Mouse (Mus musculus) thymus, adult 2 months (tissue): Measurements from ENCODE around the gene Tst. TPM values are rescaled to one million over a fixed set of nuclear protein-coding genes. Genes with fewer than 3 reads are reported as not detected.
A peak's percentile ranks its signal among the peaks of the same experiment; 100 is the strongest.

Source experiments
- DNase-seq: peaks from one replicate; pipeline ENCODE4 v3.0.0; 2021
- H3K27ac ChIP-seq: fragments of 200-500 bp; 2 replicates; pipeline ENCODE4 v1.5.1; 2012; ENCODE audit warnings: low read length, control low read depth; ENCODE audit not compliant: control insufficient read depth, insufficient read depth
- H3K27me3 ChIP-seq: fragments of 200-500 bp; 2 replicates; pipeline ENCODE4 v1.6.1; 2012; ENCODE audit warnings: mild to moderate bottlenecking, low read length, moderate library complexity, mixed read lengths; ENCODE audit not compliant: control insufficient read depth, insufficient read depth
- H3K36me3 ChIP-seq: fragments of 200-500 bp; 2 replicates; pipeline ENCODE4 v1.6.1; 2012; ENCODE audit warnings: mild to moderate bottlenecking, low read length, moderate library complexity; ENCODE audit not compliant: control insufficient read depth, insufficient read depth
- H3K4me1 ChIP-seq: fragments of 200-500 bp; replicated peaks from 2 replicates; pipeline ENCODE4 v1.6.1; 2012; ENCODE audit warnings: low read length; ENCODE audit not compliant: control insufficient read depth, insufficient read depth
- H3K4me3 ChIP-seq: fragments of 200-500 bp; 2 replicates; pipeline ENCODE4 v1.5.1; 2012; ENCODE audit warnings: mild to moderate bottlenecking, low read length, control low read depth, moderate library complexity; ENCODE audit not compliant: control insufficient read depth, insufficient read depth
- CTCF ChIP-seq: fragments of 200-500 bp; IDR thresholded peaks from 2 replicates; pipeline ENCODE4 v1.5.1; 2012; ENCODE audit warnings: mild to moderate bottlenecking, control low read depth, low read length, moderate library complexity, borderline replicate concordance; ENCODE audit not compliant: control insufficient read depth, poor library complexity, insufficient read depth; ENCODE audit errors: extremely low read depth
- POLR2A ChIP-seq: fragments of 200-500 bp; IDR thresholded peaks from 2 replicates; pipeline ENCODE4 v1.6.1; 2012; ENCODE audit warnings: mild to moderate bottlenecking, low read length, control low read depth, moderate library complexity; ENCODE audit not compliant: control insufficient read depth, poor library complexity, insufficient read depth; ENCODE audit errors: extremely low read depth
- WGBS: fragments of 180-500 bp; shearing (Covaris S2); methylation state at CpG from one replicate; pipeline ENCODE4 v1.1.7; 2018; 5-methylcytosine and 5-hydroxymethylcytosine counted together
- polyA plus RNA-seq: library from polyadenylated mRNA; depleted of rRNA; stranded (reverse); fragments of >200 nt; gene quantifications from 2 replicates; pipeline ENCODE4 v1.2.3, GENCODE M21; 2012; rRNA removed

Gene Tst
- polyA plus RNA-seq = 44.5 and 58.0 TPM in 2 replicates

- Histone ChIP-seq H3K27ac (peak within 1 kb of the TSS; percentile 83), H3K36me3 (no peaks in the 10 kb centered on the region), H3K4me3 (peak within 1 kb of the TSS; percentile 84), H3K4me1 (peaks cover 25% of the 10 kb centered on the region), H3K27me3 (no peaks in the 10 kb centered on the region)
- WGBS = 3% methylated on average over 34 of the region's 34 CpGs
- DNase-seq = peak; percentile 69
- TF ChIP-seq CTCF (peak; percentile 11; the same call in 1 of the 2 replicates), POLR2A (no peak)
These were observed at the start of gene Tst for GRCm38 (mm10) chr15:78405517-78406211. Gene Tst, minus strand, starts transcription at chr15:78405907.

- Histone ChIP-seq H3K36me3 (no peaks in the 10 kb centered on the region), H3K4me1 (peaks cover 14% of the 10 kb centered on the region)
- 73% methylated on average over 4 of the region's 4 CpGs for WGBS
These were observed 49.5 kb upstream of the Tst start for GRCm38 (mm10) chr15:78455168-78455567.

GRCm38 (mm10) chr15:78452929-78453328 lies 47.2 kb upstream of the Tst start:
- DNase-seq = no peak
- TF ChIP-seq CTCF (no peak), POLR2A (no peak)
- Histone ChIP-seq H3K27ac (no peak overlapping the region), H3K4me3 (no peak overlapping the region), H3K27me3 (no peaks in the 10 kb centered on the region), H3K36me3 (no peaks in the 10 kb centered on the region), H3K4me1 (peaks cover 26% of the 10 kb centered on the region)
- WGBS = 89% methylated on average over 3 of the region's 3 CpGs

More at GRCm38 (mm10) chr15:78455168-78455567, 49.5 kb upstream of the Tst start:
- Histone ChIP-seq H3K27ac (no peak overlapping the region), H3K27me3 (no peaks in the 10 kb centered on the region), H3K4me3 (no peak overlapping the region)
- DNase-seq = no peak
- TF ChIP-seq POLR2A = no peak
- TF ChIP-seq CTCF = no peak

GRCm38 (mm10) chr15:78451201-78451600 lies 45.5 kb upstream of the Tst start:
- TF ChIP-seq POLR2A (no peak), CTCF (no peak)
- Histone ChIP-seq H3K4me1 (peaks cover 18% of the 10 kb centered on the region), H3K4me3 (no peak overlapping the region), H3K27me3 (no peaks in the 10 kb centered on the region), H3K36me3 (no peaks in the 10 kb centered on the region), H3K27ac (no peak overlapping the region)
- no peak for DNase-seq
- 54% methylated on average over 2 of the region's 2 CpGs for WGBS

- H3K4me3 ChIP-seq = no peak overlapping the region
- 71% methylated on average over 6 of the region's 6 CpGs for WGBS
- H3K27me3 ChIP-seq = no peaks in the 10 kb centered on the region
- TF ChIP-seq CTCF (no peak), POLR2A (no peak)
- H3K36me3 ChIP-seq = no peaks in the 10 kb centered on the region
- H3K4me1 ChIP-seq = peaks cover 18% of the 10 kb centered on the region
- DNase-seq = no peak
- no peak overlapping the region for H3K27ac ChIP-seq
These were observed 44.7 kb upstream of the Tst start for GRCm38 (mm10) chr15:78450419-78450768.

DNA sequence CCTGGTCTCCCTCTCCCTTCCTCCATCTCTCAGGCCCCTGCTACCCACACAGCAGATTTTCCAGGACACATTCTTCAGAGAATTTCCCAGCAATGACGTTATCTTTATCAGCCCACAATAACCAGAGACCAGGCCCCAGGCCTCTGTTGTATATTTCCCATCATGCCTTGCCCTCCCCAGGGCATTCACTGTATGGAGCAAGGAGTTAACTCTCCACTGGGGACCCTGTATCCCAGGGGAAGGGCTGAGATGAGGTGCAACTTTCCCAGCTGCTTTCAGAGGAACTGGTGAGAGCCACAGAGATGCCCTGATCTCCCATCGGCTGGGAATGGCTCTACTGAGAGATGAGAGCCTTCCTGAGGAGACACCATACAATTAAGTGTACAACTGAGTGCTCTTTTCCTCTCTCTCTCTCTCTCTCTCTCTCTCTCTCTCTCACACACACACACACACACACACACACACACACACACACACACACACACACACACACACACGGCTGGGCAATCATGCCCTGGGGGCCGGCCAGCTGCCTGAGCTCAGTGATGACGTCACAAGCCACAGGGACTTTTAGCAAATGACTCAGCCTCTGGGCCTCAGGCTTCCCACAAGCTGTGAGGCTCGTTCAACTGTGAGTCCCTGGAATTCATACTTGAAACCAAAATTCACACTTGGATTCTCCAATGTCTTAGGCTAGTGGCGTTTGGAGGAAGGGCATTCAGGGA lies 44.1 kb upstream of the Tst start:
- DNase-seq = no peak
- H3K4me1 ChIP-seq = peaks cover 18% of the 10 kb centered on the region
- H3K27ac ChIP-seq = no peak overlapping the region; the same call in 1 of the 2 replicates
- no peaks in the 10 kb centered on the region for H3K36me3 ChIP-seq
- no peak overlapping the region for H3K4me3 ChIP-seq
- WGBS = 20% methylated on average over 7 of the region's 7 CpGs
- H3K27me3 ChIP-seq = no peaks in the 10 kb centered on the region
- no peak for TF ChIP-seq POLR2A
- TF ChIP-seq CTCF = no peak

- no peak for TF ChIP-seq POLR2A
- no peak for TF ChIP-seq CTCF
- peaks cover 18% of the 10 kb centered on the region for H3K4me1 ChIP-seq
- no peak overlapping the region; the same call in 1 of the 2 replicates for H3K27ac ChIP-seq
- DNase-seq = no peak
- no peaks in the 10 kb centered on the region for H3K27me3 ChIP-seq
- WGBS = 61% methylated on average over 6 of the region's 6 CpGs
- H3K36me3 ChIP-seq = no peaks in the 10 kb centered on the region
- no peak overlapping the region for H3K4me3 ChIP-seq
These were observed 43.4 kb upstream of the Tst start for GRCm38 (mm10) chr15:78449131-78449530.
